Comparison of ENCODE assay signal across 24 mouse cellular contexts in the genomic region with DNA sequence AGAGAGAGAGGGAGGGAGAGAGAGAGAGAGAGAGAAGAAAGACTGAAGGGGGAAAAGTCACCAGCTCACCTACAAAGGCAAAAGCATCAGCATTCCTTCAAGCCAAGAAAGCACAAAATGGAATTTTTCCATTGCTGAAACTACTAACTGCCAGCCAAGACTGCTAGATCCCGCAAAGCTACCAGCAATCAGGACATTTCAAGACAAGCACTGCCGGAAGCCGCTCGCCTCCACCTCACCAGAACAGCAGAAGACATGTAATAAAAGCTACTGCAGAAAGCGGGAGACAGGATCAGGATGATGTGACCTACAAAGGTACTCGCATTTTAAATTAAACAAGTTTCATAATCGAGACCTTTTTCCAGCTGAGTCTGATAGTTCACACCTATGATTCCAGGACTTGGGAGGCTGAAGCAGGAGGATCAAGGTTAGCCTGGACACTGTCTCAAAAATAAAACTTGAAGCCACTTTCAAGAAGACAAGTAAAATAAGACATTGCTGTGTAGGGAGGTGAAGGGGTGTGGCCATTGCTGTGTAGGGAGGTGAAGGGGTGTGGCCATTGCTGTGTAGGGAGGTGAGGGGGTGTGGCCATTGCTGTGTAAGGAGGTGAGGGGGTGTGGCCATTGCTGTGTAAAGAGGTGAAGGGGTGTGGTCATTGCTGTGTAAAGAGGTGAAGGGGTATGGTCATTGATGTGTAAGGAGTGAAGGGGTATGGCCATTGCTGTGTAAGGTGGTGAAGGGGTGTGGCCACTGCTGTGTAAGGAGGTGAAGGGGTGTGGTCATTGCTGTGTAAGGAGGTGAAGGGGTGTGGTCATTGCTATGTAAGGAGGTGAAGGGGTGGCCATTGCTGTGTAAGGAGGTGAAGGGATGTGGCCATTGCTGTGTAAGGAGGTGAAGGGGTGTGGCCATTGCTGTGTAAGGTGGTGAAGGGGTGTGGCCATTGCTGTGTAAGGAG. TPM values are rescaled to one million over a fixed set of nuclear protein-coding genes. Genes with fewer than 3 reads are reported as not detected.
DNase-seq lines count a peak whose midpoint lies in the region; ATAC-seq and TF ChIP-seq lines count a peak whose summit lies in the region.
"Had no signal": no experiment of that assay in that cellular context is flagged by ENCODE, and none has a peak within 500 bp of the region (broad histone marks: within the 10 kb centered on the region; RNA-seq: fewer than 3 reads in every experiment).

No protein-coding gene starts in this region.

- H3K27me3 ChIP-seq in liver, embryonic 14.5 days (ENCODE audit: control insufficient read depth, insufficient read depth, low read length) = no peaks in the 10 kb centered on the region
- H3K27me3 ChIP-seq: limb, embryonic 12.5 days; lung, embryonic 15.5 days; stomach, embryonic 15.5 days had no signal

- H3K27ac ChIP-seq in liver, embryonic 14.5 days = peak overlapping the region; percentile 15; the same call in 1 of the 2 replicates
- H3K27ac ChIP-seq: heart, adult 2 months; hindbrain, embryonic 14.5 days; limb, embryonic 12.5 days; lung, embryonic 15.5 days; midbrain, embryonic 10.5 days; stomach, embryonic 15.5 days had no signal

- no peak overlapping the region for H3K4me3 ChIP-seq in liver, embryonic 14.5 days (ENCODE audit: insufficient read depth in 1 of 2, low read depth in 2 of 2, low read length in 2 of 2)
- H3K4me3 ChIP-seq: heart, adult 2 months; limb, embryonic 12.5 days; lung, embryonic 15.5 days; midbrain, embryonic 10.5 days; stomach, embryonic 15.5 days had no signal

- TF ChIP-seq CTCF in liver, embryonic 14.5 days (IDR thresholded peaks at IDR 0.05; ENCODE audit: low read depth) = no peak

- peaks cover 21 to 35% of the 10 kb centered on the region in 2 experiments for H3K4me1 ChIP-seq in liver, embryonic 14.5 days (replicated peaks; ENCODE audit: control insufficient read depth in 2 of 2, insufficient read depth in 2 of 2, low read length in 1 of 2)
- H3K4me1 ChIP-seq: lung, embryonic 15.5 days; stomach, embryonic 15.5 days had no signal

- ATAC-seq in liver, embryonic 14.5 days (ENCODE audit: insufficient read depth) = no peak
- ATAC-seq: forebrain, embryonic 16.5 days; Patski had no signal

- intact Hi-C loops in heart, postnatal 36 days (cut with DNase I) = no loop called here

- H3K9me3 ChIP-seq in liver, embryonic 14.5 days (ENCODE audit: control insufficient read depth, low read length) = peaks cover 2% of the 10 kb centered on the region
- H3K9me3 ChIP-seq: limb, embryonic 12.5 days; lung, embryonic 15.5 days; midbrain, embryonic 10.5 days; stomach, embryonic 15.5 days had no signal

- no peaks in the 10 kb centered on the region for H3K36me3 ChIP-seq in liver, embryonic 14.5 days (replicated peaks; ENCODE audit: control insufficient read depth, insufficient read depth, low read depth)
- H3K36me3 ChIP-seq: limb, embryonic 12.5 days; lung, embryonic 15.5 days; midbrain, embryonic 10.5 days; stomach, embryonic 15.5 days had no signal

- no peak for TF ChIP-seq EP300 in liver, embryonic 14.5 days (IDR thresholded peaks at IDR 0.05; ENCODE audit: low read depth)

- DNase-seq in right cerebral cortex, adult 18-20 months = peak; percentile 57
- no peak for DNase-seq in right cerebral cortex, adult 2 months (ENCODE audit: low spot score in 2 of 2)
- DNase-seq in brain, adult 2 months (ENCODE audit: low read depth, low spot score) = peak; percentile 64
- peak in 1 of 3 experiments; percentile 20 for DNase-seq in liver, embryonic 14.5 days (ENCODE audit: low read depth in 3 of 3, low spot score in 3 of 3)
- no peak for DNase-seq in heart, postnatal 36 days
- no peak for DNase-seq in T-cell, adult 2 months (ENCODE audit: low spot score)
- no peak for DNase-seq in ovary, adult 18-20 months (ENCODE audit: low spot score)
- DNase-seq: adrenal gland, adult 8-10 months; cerebellum, adult 8-10 months; heart, adult 2 months; kidney, adult 9 months; kidney, postnatal 4 days; retina, postnatal 1 day; thymus, postnatal 14 days had no signal

- no peak overlapping the region for H3K9ac ChIP-seq in liver, embryonic 14.5 days (replicated peaks)
- H3K9ac ChIP-seq: hindbrain, embryonic 14.5 days; limb, embryonic 12.5 days; lung, embryonic 15.5 days; stomach, embryonic 15.5 days had no signal

- WGBS in liver, embryonic 14.5 days (ENCODE audit: insufficient replicate concordance) = 85% methylated on average over 7 of the region's 7 CpGs

- no peak overlapping the region for H3K4me2 ChIP-seq in liver, embryonic 14.5 days (ENCODE audit: low read depth)
- H3K4me2 ChIP-seq: hindbrain, embryonic 14.5 days; limb, embryonic 12.5 days; lung, embryonic 15.5 days; stomach, embryonic 15.5 days had no signal

RNA-seq across cellular contexts. Expression of gene Prss54, which starts 17.6 kb away (rescaled TPM):
- polyA plus RNA-seq in liver, embryonic 14.5 days (2012; rRNA removed) = not detected in 2 replicates
- not detected in 2 replicates for polyA plus RNA-seq in liver, embryonic 14.5 days (2014; fragmentation: Nextera tagmentation; extraction: Ambion mirVana)
- total RNA-seq in heart, postnatal 36 days (2021) = not detected
- total RNA-seq: adrenal gland, adult 8-10 months; gastrocnemius, adult 8-10 months; heart, adult 2 months had no signal
- polyA plus RNA-seq: forebrain, embryonic 16.5 days; heart, adult 2 months; heart, postnatal 0 days; hindbrain, embryonic 14.5 days; limb, embryonic 12.5 days; lung, embryonic 15.5 days; midbrain, embryonic 10.5 days; neural tube, embryonic 14.5 days; Patski; stomach, embryonic 15.5 days had no signal

RNA-seq across cellular contexts. Expression of gene Gins3, which starts 39.5 kb away (rescaled TPM):
- 3.2 and 4.9 TPM in 2 replicates for polyA plus RNA-seq in liver, embryonic 14.5 days (2012; rRNA removed)
- 9.4 and 9.8 TPM in 2 replicates for polyA plus RNA-seq in liver, embryonic 14.5 days (2014; fragmentation: Nextera tagmentation; extraction: Ambion mirVana)
- total RNA-seq in heart, postnatal 36 days (2021) = 1 to 10 TPM in 1 of 2 experiments, under 1 TPM in 1; 0.87 to 1.3 TPM

RNA-seq across cellular contexts. Expression of gene Ccdc113, which starts 59.8 kb away (rescaled TPM):
- polyA plus RNA-seq in liver, embryonic 14.5 days (2012; rRNA removed) = not detected in 2 replicates
- polyA plus RNA-seq in liver, embryonic 14.5 days (2014; fragmentation: Nextera tagmentation; extraction: Ambion mirVana) = not detected in 2 replicates
- not detected for total RNA-seq in heart, postnatal 36 days (2021)
- total RNA-seq: gastrocnemius, adult 8-10 months; heart, adult 2 months had no signal
- polyA plus RNA-seq: limb, embryonic 12.5 days had no signal

Comparison
In these comparisons a context has a peak if more than half of its experiments do, and no peak if none do; other contexts are left out.
1. DNase-seq: peak in right cerebral cortex, adult 18-20 months (single experiment) and brain, adult 2 months (single experiment); none in right cerebral cortex, adult 2 months (0 of 2), heart, postnatal 36 days (0 of 2), T-cell, adult 2 months (single experiment) and ovary, adult 18-20 months (single experiment).